Mouse (Mus musculus): Measurements from ENCODE around the gene Gm21258.
"Not testable (repeated sequence)": the region's sequence is repeated elsewhere in the genome, so short reads cannot be mapped to it uniquely, and the experiment has no call there.

Gm21258 gene

DNA sequence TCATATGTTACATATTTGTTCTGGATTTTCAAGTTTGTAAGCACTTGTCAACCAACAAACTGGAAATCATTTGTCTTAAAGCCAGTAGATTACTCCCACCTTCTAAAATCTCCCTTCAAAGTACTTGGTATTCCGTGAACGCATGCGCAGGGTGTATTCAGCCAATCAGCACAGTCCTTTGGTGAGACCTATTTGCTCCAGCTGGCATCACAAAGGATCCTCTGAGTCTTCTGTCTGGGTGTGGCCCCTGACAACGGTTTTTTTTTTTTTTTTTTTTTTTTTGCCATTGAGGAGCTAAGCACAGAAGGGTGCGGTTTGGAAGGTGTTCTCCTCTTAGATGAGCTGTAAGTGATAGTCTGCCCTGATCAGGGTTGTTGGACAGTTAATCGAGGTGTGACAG, at the start of gene Gm21258:
Gene Gm21258, plus strand, starts transcription at position 301 of the 400 bp plus-strand sequence.
- in situ Hi-C loops (cut with MboI, MseI), result not testable (repeated sequence)

Measured in T-helper 1 cell (primary cell).